Mouse (Mus musculus) embryonic facial prominence, embryonic 15.5 days (tissue): Measurements from ENCODE around the gene Gm29582. TPM values are rescaled to one million over a fixed set of nuclear protein-coding genes. Genes with fewer than 3 reads are reported as not detected.
"Not testable (repeated sequence)": the region's sequence is repeated elsewhere in the genome, so short reads cannot be mapped to it uniquely, and the experiment has no call there.

Experiments used
- ATAC-seq: fragments of 200-750 bp; cut with Nextera tagmentation; 2 replicates; pipeline ENCODE4 v1.8.0; 2017; ENCODE audit warnings: low read depth, moderate TSS enrichment; ENCODE audit not compliant: insufficient number of reproducible peaks, low FRiP score, low TSS enrichment
- H3K27ac ChIP-seq: fragments of 300-500 bp; sonication (generic); replicated peaks from 2 replicates; pipeline ENCODE4 v1.5.1; 2015; ENCODE audit warnings: mild to moderate bottlenecking, inconsistent platforms
- H3K27me3 ChIP-seq: fragments of 300-500 bp; sonication (generic); 2 replicates; pipeline ENCODE4 v1.6.1; 2015; ENCODE audit warnings: inconsistent platforms
- H3K36me3 ChIP-seq: fragments of 300-500 bp; sonication (generic); 2 replicates; pipeline ENCODE4 v1.6.1; 2015; ENCODE audit warnings: mild to moderate bottlenecking, inconsistent platforms
- H3K4me1 ChIP-seq: fragments of 300-500 bp; sonication (generic); 2 replicates; pipeline ENCODE4 v1.6.1; 2015; ENCODE audit warnings: inconsistent platforms
- H3K4me2 ChIP-seq: fragments of 300-500 bp; sonication (generic); replicated peaks from 2 replicates; pipeline ENCODE4 v1.6.1; 2015; ENCODE audit warnings: mild to moderate bottlenecking, inconsistent platforms
- H3K4me3 ChIP-seq: fragments of 300-500 bp; sonication (generic); replicated peaks from 2 replicates; pipeline ENCODE4 v1.5.1; 2015; ENCODE audit warnings: mild to moderate bottlenecking, inconsistent platforms
- H3K9ac ChIP-seq: fragments of 300-500 bp; sonication (generic); 2 replicates; pipeline ENCODE4 v1.6.1; 2015; ENCODE audit warnings: inconsistent platforms
- H3K9me3 ChIP-seq: fragments of 300-500 bp; sonication (generic); replicated peaks from 2 replicates; pipeline ENCODE4 v1.6.1; 2016; ENCODE audit warnings: inconsistent platforms
- WGBS: fragments of 180-500 bp; shearing (Covaris S2); methylation state at CpG from one replicate; pipeline ENCODE4 v1.1.7; 2015; 5-methylcytosine and 5-hydroxymethylcytosine counted together
- polyA plus RNA-seq: library from polyadenylated mRNA; unstranded; fragments of >200 nt; fragmentation: Nextera tagmentation; extraction: Ambion mirVana; gene quantifications from 2 replicates; pipeline ENCODE4 v1.2.1, GENCODE M21; 2015

Gm29582 gene
- polyA plus RNA-seq = not detected in 2 replicates

GRCm38 (mm10) chrY:30738461-30738860, at the start of gene Gm29582:
Gene Gm29582 (minus strand): TSS chrY:30738561.
- no CpG with 5 or more reads among the region's 8 CpGs for WGBS
- not testable (repeated sequence) for ATAC-seq, H3K4me3 ChIP-seq, H3K9me3 ChIP-seq, H3K9ac ChIP-seq, H3K27me3 ChIP-seq, H3K27ac ChIP-seq, H3K4me1 ChIP-seq, H3K36me3 ChIP-seq, H3K4me2 ChIP-seq
